Mouse (Mus musculus): Measurements from ENCODE around the gene Ism2. TPM values are rescaled to one million over a fixed set of nuclear protein-coding genes. Genes with fewer than 3 reads are reported as not detected.

Ism2 gene
- polyA plus RNA-seq, 1 experiment = 5.5 TPM

DNA sequence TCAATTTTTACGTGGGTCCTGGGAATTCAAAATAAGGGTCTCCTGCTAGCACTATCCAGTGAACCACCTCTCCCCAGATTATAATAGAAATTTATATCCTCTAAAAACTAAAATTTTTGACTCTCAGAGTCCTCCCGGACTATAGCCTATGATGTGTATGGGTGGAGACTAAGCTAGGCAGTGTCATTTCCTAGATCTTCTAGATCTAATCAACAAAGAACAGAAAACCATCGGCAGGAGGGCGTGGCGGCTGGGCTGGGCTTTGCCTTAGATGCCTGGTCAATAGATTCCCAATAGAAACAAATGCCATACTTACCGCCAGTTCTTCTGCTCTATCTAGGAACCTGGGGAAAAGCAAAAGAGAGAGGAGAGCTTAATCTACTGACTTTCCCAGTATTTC is 49.3 kb downstream of the Ism2 start:
- TF ChIP-seq CTCF (IDR thresholded peaks at IDR 0.05; ENCODE audit: low read depth, low read length) = no peak
- TF ChIP-seq EP300 (IDR thresholded peaks at IDR 0.05; ENCODE audit: insufficient read depth, low read depth, low read length) = no peak
- TF ChIP-seq POLR2A (IDR thresholded peaks at IDR 0.05; ENCODE audit: insufficient read depth, low read length) = no peak
- no peak overlapping the region for H3K4me3 ChIP-seq (ENCODE audit: low read depth, low read length)
- no peaks in the 10 kb centered on the region for H3K27me3 ChIP-seq (ENCODE audit: control insufficient read depth, insufficient read depth, low read length, poor library complexity, severe bottlenecking)
- H3K9me3 ChIP-seq (replicated peaks; ENCODE audit: control insufficient read depth, insufficient read depth, low read length, poor library complexity, severe bottlenecking) = no peaks in the 10 kb centered on the region
- no peak overlapping the region for H3K9ac ChIP-seq (ENCODE audit: low read depth, poor library complexity, severe bottlenecking)
- peaks cover 23% of the 10 kb centered on the region for H3K36me3 ChIP-seq (ENCODE audit: control insufficient read depth, insufficient read depth, low read length, poor library complexity, severe bottlenecking)
- H3K4me1 ChIP-seq (ENCODE audit: control insufficient read depth, insufficient read depth, low read length) = no peaks in the 10 kb centered on the region
- H3K27ac ChIP-seq (ENCODE audit: insufficient read depth, low read length) = no peak overlapping the region

DNA sequence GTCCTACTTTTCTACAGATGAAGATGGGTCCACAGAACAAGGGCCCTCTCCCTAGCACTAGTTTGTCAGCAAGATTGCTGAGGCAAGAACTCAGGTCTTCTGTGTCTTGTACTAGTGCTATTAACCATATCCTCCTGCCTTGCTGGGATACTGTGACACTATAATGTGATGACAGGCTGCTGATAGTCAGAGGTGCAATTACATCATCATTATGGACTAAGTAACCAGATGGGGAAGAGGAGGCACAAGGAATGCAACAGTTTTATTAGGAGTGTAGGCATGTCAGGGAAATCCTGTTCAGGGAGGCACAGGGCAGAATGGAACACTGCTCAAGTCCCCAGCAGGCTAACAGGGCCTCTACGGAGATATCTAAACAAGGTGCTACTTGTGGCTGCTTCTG is 60.9 kb downstream of the Ism2 start, which contains the start of gene Noxred1:
Noxred1 (minus strand) TSS at position 101 of the 400 bp plus-strand sequence.
- Histone ChIP-seq H3K27me3 (ENCODE audit: control insufficient read depth, insufficient read depth, low read length, poor library complexity, severe bottlenecking) (no peaks in the 10 kb centered on the region), H3K27ac (ENCODE audit: insufficient read depth, low read length) (no peak within 1 kb of the TSS), H3K9ac (ENCODE audit: low read depth, poor library complexity, severe bottlenecking) (no peak within 1 kb of the TSS), H3K36me3 (ENCODE audit: control insufficient read depth, insufficient read depth, low read length, poor library complexity, severe bottlenecking) (peaks cover 19% of the 10 kb centered on the region), H3K4me1 (ENCODE audit: control insufficient read depth, insufficient read depth, low read length) (no peaks in the 10 kb centered on the region), H3K4me3 (ENCODE audit: low read depth, low read length) (no peak within 1 kb of the TSS), H3K9me3 (replicated peaks; ENCODE audit: control insufficient read depth, insufficient read depth, low read length, poor library complexity, severe bottlenecking) (no peaks in the 10 kb centered on the region; the same call in 1 of the 2 replicates)
- TF ChIP-seq POLR2A (IDR thresholded peaks at IDR 0.05; ENCODE audit: insufficient read depth, low read length) (no peak), EP300 (IDR thresholded peaks at IDR 0.05; ENCODE audit: insufficient read depth, low read depth, low read length) (no peak), CTCF (IDR thresholded peaks at IDR 0.05; ENCODE audit: low read depth, low read length) (no peak)

DNA sequence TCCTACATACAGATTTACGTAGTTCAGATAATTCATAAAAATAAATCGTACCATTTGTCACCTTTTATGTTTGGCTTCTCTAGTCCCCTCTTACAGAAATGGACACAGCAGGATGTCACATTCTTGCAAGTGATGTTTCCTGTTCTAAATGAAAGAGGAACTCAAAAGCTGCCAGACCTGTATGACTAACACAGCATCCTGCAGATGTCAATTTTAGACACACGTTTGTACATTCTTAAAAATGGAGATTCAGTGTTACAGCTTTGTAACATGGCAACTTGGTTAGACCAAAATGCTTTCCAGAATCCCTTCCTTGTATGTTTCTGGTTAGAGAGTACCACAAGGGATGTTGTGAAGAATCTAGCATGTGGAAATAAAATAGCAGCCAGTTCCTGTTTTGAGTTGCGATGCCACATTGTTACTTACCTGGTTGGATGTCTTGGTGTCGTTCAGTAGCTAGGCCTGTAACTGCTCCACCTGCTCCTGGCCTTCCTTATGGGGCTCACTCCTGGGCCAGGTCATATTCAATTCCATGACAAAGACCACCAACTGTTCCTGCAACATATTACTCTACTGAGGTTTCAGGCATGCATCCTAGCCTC is 62.5 kb downstream of the Ism2 start:
- no peaks in the 10 kb centered on the region for H3K27me3 ChIP-seq (ENCODE audit: control insufficient read depth, insufficient read depth, low read length, poor library complexity, severe bottlenecking)
- H3K4me3 ChIP-seq (ENCODE audit: low read depth, low read length) = no peak overlapping the region
- no peak for TF ChIP-seq CTCF (IDR thresholded peaks at IDR 0.05; ENCODE audit: low read depth, low read length)
- no peak for TF ChIP-seq POLR2A (IDR thresholded peaks at IDR 0.05; ENCODE audit: insufficient read depth, low read length)
- no peak for TF ChIP-seq EP300 (IDR thresholded peaks at IDR 0.05; ENCODE audit: insufficient read depth, low read depth, low read length)
- no peak overlapping the region for H3K27ac ChIP-seq (ENCODE audit: insufficient read depth, low read length)
- peaks cover 18% of the 10 kb centered on the region for H3K36me3 ChIP-seq (ENCODE audit: control insufficient read depth, insufficient read depth, low read length, poor library complexity, severe bottlenecking)
- no peaks in the 10 kb centered on the region; the same call in 1 of the 2 replicates for H3K9me3 ChIP-seq (replicated peaks; ENCODE audit: control insufficient read depth, insufficient read depth, low read length, poor library complexity, severe bottlenecking)
- no peaks in the 10 kb centered on the region for H3K4me1 ChIP-seq (ENCODE audit: control insufficient read depth, insufficient read depth, low read length)
- no peak overlapping the region for H3K9ac ChIP-seq (ENCODE audit: low read depth, poor library complexity, severe bottlenecking)

DNA sequence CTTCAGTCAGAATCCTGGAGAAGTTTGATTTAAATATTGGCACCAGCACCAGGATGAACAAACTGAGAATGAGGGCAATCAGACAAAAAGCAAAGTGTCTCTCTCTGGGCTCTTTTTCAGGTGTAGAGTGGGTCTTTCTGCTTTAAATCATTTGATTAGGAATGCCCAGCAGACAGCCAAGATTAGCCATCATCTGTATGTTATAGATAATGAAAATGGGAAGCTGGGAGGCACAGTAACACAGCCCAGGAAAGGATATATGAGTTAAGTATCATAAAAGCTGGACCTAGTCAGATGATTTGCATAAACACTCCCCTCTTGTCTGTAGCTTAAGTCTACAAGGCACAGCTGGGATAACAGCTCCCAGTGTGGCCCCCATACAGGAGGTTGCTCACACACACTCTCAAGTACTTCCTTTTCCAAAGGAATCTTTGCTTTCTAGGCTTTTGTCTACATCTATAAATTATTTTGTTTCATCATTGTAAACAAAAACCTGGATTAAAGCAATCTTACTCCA is 69.1 kb downstream of the Ism2 start:
- H3K27me3 ChIP-seq (ENCODE audit: control insufficient read depth, insufficient read depth, low read length, poor library complexity, severe bottlenecking) = no peaks in the 10 kb centered on the region
- no peak for TF ChIP-seq CTCF (IDR thresholded peaks at IDR 0.05; ENCODE audit: low read depth, low read length)
- no peak for TF ChIP-seq POLR2A (IDR thresholded peaks at IDR 0.05; ENCODE audit: insufficient read depth, low read length)
- TF ChIP-seq EP300 (IDR thresholded peaks at IDR 0.05; ENCODE audit: insufficient read depth, low read depth, low read length) = no peak
- no peaks in the 10 kb centered on the region for H3K36me3 ChIP-seq (ENCODE audit: control insufficient read depth, insufficient read depth, low read length, poor library complexity, severe bottlenecking)
- no peak overlapping the region for H3K27ac ChIP-seq (ENCODE audit: insufficient read depth, low read length)
- H3K4me3 ChIP-seq (ENCODE audit: low read depth, low read length) = no peak overlapping the region
- no peaks in the 10 kb centered on the region for H3K9me3 ChIP-seq (replicated peaks; ENCODE audit: control insufficient read depth, insufficient read depth, low read length, poor library complexity, severe bottlenecking)
- H3K4me1 ChIP-seq (ENCODE audit: control insufficient read depth, insufficient read depth, low read length) = peaks cover 3% of the 10 kb centered on the region
- no peak overlapping the region for H3K9ac ChIP-seq (ENCODE audit: low read depth, poor library complexity, severe bottlenecking)

DNA sequence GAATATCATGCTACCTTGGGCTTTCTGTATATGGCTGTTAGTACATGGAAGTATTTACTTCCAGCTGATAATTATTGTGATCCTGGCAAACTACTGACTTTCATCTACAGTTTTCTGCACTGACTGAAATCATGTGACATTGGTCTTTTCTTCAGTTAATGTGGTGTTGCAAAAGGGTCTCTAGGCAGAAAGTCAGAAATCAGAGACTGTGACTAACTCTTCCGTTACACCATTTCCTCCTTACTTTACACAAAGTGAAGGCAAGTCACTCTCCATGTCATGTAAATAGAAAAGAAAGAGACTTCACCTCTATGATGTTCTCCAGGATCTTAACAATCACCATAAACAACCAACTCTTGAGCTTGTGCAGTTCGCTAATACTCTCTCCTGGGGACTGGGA is 69.9 kb downstream of the Ism2 start:
- Histone ChIP-seq H3K27ac (ENCODE audit: insufficient read depth, low read length) (no peak overlapping the region), H3K36me3 (ENCODE audit: control insufficient read depth, insufficient read depth, low read length, poor library complexity, severe bottlenecking) (no peaks in the 10 kb centered on the region), H3K9ac (ENCODE audit: low read depth, poor library complexity, severe bottlenecking) (no peak overlapping the region), H3K27me3 (ENCODE audit: control insufficient read depth, insufficient read depth, low read length, poor library complexity, severe bottlenecking) (no peaks in the 10 kb centered on the region), H3K9me3 (replicated peaks; ENCODE audit: control insufficient read depth, insufficient read depth, low read length, poor library complexity, severe bottlenecking) (no peaks in the 10 kb centered on the region), H3K4me3 (ENCODE audit: low read depth, low read length) (no peak overlapping the region), H3K4me1 (ENCODE audit: control insufficient read depth, insufficient read depth, low read length) (peaks cover 3% of the 10 kb centered on the region)
- TF ChIP-seq POLR2A (IDR thresholded peaks at IDR 0.05; ENCODE audit: insufficient read depth, low read length) = no peak
- no peak for TF ChIP-seq EP300 (IDR thresholded peaks at IDR 0.05; ENCODE audit: insufficient read depth, low read depth, low read length)
- no peak for TF ChIP-seq CTCF (IDR thresholded peaks at IDR 0.05; ENCODE audit: low read depth, low read length)

Other genes starting within 250 kb of the Ism2 start
- 0.37 and 0.41 TPM in 2 replicates for gene Ngb, start 197.2 kb downstream of the Ism2 start, polyA plus RNA-seq (2011; ENCODE audit: insufficient read depth, insufficient read length, low read depth, missing spikeins)
- 34.2 and 40.5 TPM in 2 replicates for gene Gstz1, start 152.5 kb downstream of the Ism2 start, polyA plus RNA-seq (2011; ENCODE audit: insufficient read depth, insufficient read length, low read depth, missing spikeins)
- gene Pomt2, start 151.7 kb downstream of the Ism2 start, polyA plus RNA-seq (2011; ENCODE audit: insufficient read depth, insufficient read length, low read depth, missing spikeins) = 12.9 and 15.8 TPM in 2 replicates
- 0.44 TPM in 1 of 2 replicates, not detected in the other for gene Samd15, start 100.0 kb downstream of the Ism2 start, polyA plus RNA-seq (2011; ENCODE audit: insufficient read depth, insufficient read length, low read depth, missing spikeins)
- gene Tmed8, start 99.3 kb downstream of the Ism2 start, polyA plus RNA-seq (2011; ENCODE audit: insufficient read depth, insufficient read length, low read depth, missing spikeins) = 13.0 and 13.4 TPM in 2 replicates
- gene Noxred1, start 61.0 kb downstream of the Ism2 start, polyA plus RNA-seq (2011; ENCODE audit: insufficient read depth, insufficient read length, low read depth, missing spikeins) = 4.8 and 6.1 TPM in 2 replicates
- gene Vipas39, start 33.4 kb downstream of the Ism2 start, polyA plus RNA-seq (2011; ENCODE audit: insufficient read depth, insufficient read length, low read depth, missing spikeins) = 31.0 and 33.8 TPM in 2 replicates
- gene Ahsa1, start 33.2 kb downstream of the Ism2 start, polyA plus RNA-seq (2011; ENCODE audit: insufficient read depth, insufficient read length, low read depth, missing spikeins) = 195 and 198 TPM in 2 replicates
- gene Sptlc2, start 88.7 kb upstream of the Ism2 start, polyA plus RNA-seq (2011; ENCODE audit: insufficient read depth, insufficient read length, low read depth, missing spikeins) = 106 and 107 TPM in 2 replicates
- 137 and 150 TPM in 2 replicates for gene Slirp, start 144.2 kb upstream of the Ism2 start, polyA plus RNA-seq (2011; ENCODE audit: insufficient read depth, insufficient read length, low read depth, missing spikeins)
- gene Alkbh1, start 144.3 kb upstream of the Ism2 start, polyA plus RNA-seq (2011; ENCODE audit: insufficient read depth, insufficient read length, low read depth, missing spikeins) = 62.5 and 64.5 TPM in 2 replicates
- 95.4 and 105 TPM in 2 replicates for gene Snw1, start 172.6 kb upstream of the Ism2 start, polyA plus RNA-seq (2011; ENCODE audit: insufficient read depth, insufficient read length, low read depth, missing spikeins)
- gene Gm5788, start 195.0 kb upstream of the Ism2 start, polyA plus RNA-seq (2011; ENCODE audit: insufficient read depth, insufficient read length, low read depth, missing spikeins) = not detected in 2 replicates
- not detected in 2 replicates for gene Gm8300, start 214.6 kb upstream of the Ism2 start, polyA plus RNA-seq (2011; ENCODE audit: insufficient read depth, insufficient read length, low read depth, missing spikeins)

All from ES-Bruce4 (cell line).